Mouse (Mus musculus) MEL (cell line): Measurements from ENCODE around the gene Ccdc155.

Source experiments
- CTCF ChIP-seq, 3 experiments: IDR thresholded peaks in 2 of 3; conservative IDR thresholded peaks in 1 of 3; 2 replicates each; pipeline ENCODE4 v1.5.1; 2011 to 2012; ENCODE audit warnings: low read length in 3 of 3, low read depth in 2 of 3, mild to moderate bottlenecking in 2 of 3, improper control_type of control experiment in 1 of 3, inconsistent platforms in 1 of 3, mixed read lengths in 1 of 3, moderate library complexity in 1 of 3; ENCODE audit not compliant: control insufficient read depth in 1 of 3, insufficient read depth in 1 of 3, poor library complexity in 1 of 3, severe bottlenecking in 1 of 3
- ELF1 ChIP-seq: IDR thresholded peaks from 2 replicates; pipeline ENCODE4 v1.6.1; 2014; ENCODE audit warnings: low read depth, mild to moderate bottlenecking, inconsistent platforms, low read length, improper control_type of control experiment, moderate library complexity
- GATA1 ChIP-seq: IDR thresholded peaks from 2 replicates; pipeline ENCODE4 v1.6.1; 2011; ENCODE audit warnings: low read depth, low read length, improper control_type of control experiment
- HCFC1 ChIP-seq: IDR thresholded peaks from 2 replicates; pipeline ENCODE4 v1.6.1; 2012; ENCODE audit warnings: low read depth, mild to moderate bottlenecking, inconsistent platforms, low read length, improper control_type of control experiment, moderate library complexity
- JUND ChIP-seq: IDR thresholded peaks from 2 replicates; pipeline ENCODE4 v1.6.1; 2011; ENCODE audit warnings: low read depth, mild to moderate bottlenecking, improper control_type of control experiment, low read length
- MAX ChIP-seq: IDR thresholded peaks from 2 replicates; pipeline ENCODE4 v1.6.1; 2011; ENCODE audit warnings: low read length, improper control_type of control experiment
- MXI1 ChIP-seq: IDR thresholded peaks from 2 replicates; pipeline ENCODE4 v1.6.1; 2011; ENCODE audit warnings: mild to moderate bottlenecking, low read depth, low read length, improper control_type of control experiment
- MYB ChIP-seq: IDR thresholded peaks from 2 replicates; pipeline ENCODE4 v1.6.1; 2011; ENCODE audit warnings: mild to moderate bottlenecking, low read depth, low read length, improper control_type of control experiment
- POLR2A ChIP-seq, 2 experiments: IDR thresholded peaks; 2 replicates each; pipeline ENCODE4 v1.6.1; 2011 to 2012; ENCODE audit warnings: low read length in 2 of 2, mild to moderate bottlenecking in 2 of 2, control low read depth in 1 of 2, improper control_type of control experiment in 1 of 2, low read depth in 1 of 2, moderate library complexity in 1 of 2; ENCODE audit not compliant: control insufficient read depth in 1 of 2, insufficient read depth in 1 of 2, poor library complexity in 1 of 2
- TCF12 ChIP-seq: IDR thresholded peaks from 2 replicates; pipeline ENCODE4 v1.6.1; 2014; ENCODE audit warnings: low read depth, mild to moderate bottlenecking, inconsistent platforms, low read length, improper control_type of control experiment, moderate library complexity

- TF ChIP-seq JUND: no peak
- TF ChIP-seq POLR2A (IDR thresholded peaks at IDR 0.05; ENCODE audit: control insufficient read depth in 1 of 2, insufficient read depth in 1 of 2, low read depth in 1 of 2, low read length in 2 of 2, poor library complexity in 1 of 2): no peak
- TF ChIP-seq CTCF (IDR thresholded peaks at IDR 0.05 in 2 of 3, conservative IDR thresholded peaks at IDR 0.05 in 1 of 3; ENCODE audit: control insufficient read depth in 1 of 3, insufficient read depth in 1 of 3, low read depth in 2 of 3, low read length in 3 of 3, poor library complexity in 1 of 3, severe bottlenecking in 1 of 3): no peak
- TF ChIP-seq ELF1: no peak
- no peak for TF ChIP-seq GATA1
- no peak for TF ChIP-seq MYB
- TF ChIP-seq MXI1: 0 out of 2 replicates have a peak, but pooled peaks have one; percentile 17
- TF ChIP-seq MAX: no peak
- TF ChIP-seq HCFC1: no peak
- peak; percentile 43; the same call in 1 of the 2 replicates for TF ChIP-seq TCF12
These were observed 12.8 kb downstream of the Ccdc155 start for GRCm38 (mm10) chr7:45191803-45192363.
